In genomic region chr17:79032782-79033181, GRCm38 (mm10) we compare ENCODE assay signal across 22 mouse cellular contexts. TPM values are rescaled to one million over a fixed set of nuclear protein-coding genes. Genes with fewer than 3 reads are reported as not detected.
DNase-seq lines count a peak whose midpoint lies in the region; ATAC-seq lines count a peak whose summit lies in the region.
"Had no signal": no experiment of that assay in that cellular context is flagged by ENCODE, and none has a peak within 500 bp of the region (broad histone marks: within the 10 kb centered on the region; RNA-seq: fewer than 3 reads in every experiment).

No protein-coding gene starts in this region.

- H3K4me1 ChIP-seq in kidney, embryonic 14.5 days (ENCODE audit: control insufficient read depth, insufficient read depth, low read length) = no peaks in the 10 kb centered on the region
- H3K4me1 ChIP-seq in liver, embryonic 12.5 days = no peaks in the 10 kb centered on the region
- no peaks in the 10 kb centered on the region for H3K4me1 ChIP-seq in liver, embryonic 11.5 days (replicated peaks; ENCODE audit: control insufficient read depth, insufficient read depth, low read length)
- H3K4me1 ChIP-seq in midbrain, embryonic 13.5 days (replicated peaks) = no peaks in the 10 kb centered on the region
- H3K4me1 ChIP-seq in midbrain, embryonic 15.5 days = no peaks in the 10 kb centered on the region
- H3K4me1 ChIP-seq in embryonic facial prominence, embryonic 12.5 days = no peaks in the 10 kb centered on the region
- H3K4me1 ChIP-seq: forebrain, embryonic 13.5 days; forebrain, embryonic 15.5 days had no signal

- no peak overlapping the region for H3K9ac ChIP-seq in kidney, embryonic 14.5 days (ENCODE audit: low read depth, low read length)
- no peak overlapping the region for H3K9ac ChIP-seq in liver, embryonic 12.5 days
- H3K9ac ChIP-seq in liver, embryonic 11.5 days (ENCODE audit: low read depth, low read length) = no peak overlapping the region
- no peak overlapping the region for H3K9ac ChIP-seq in midbrain, embryonic 13.5 days (replicated peaks)
- H3K9ac ChIP-seq in midbrain, embryonic 15.5 days = no peak overlapping the region
- H3K9ac ChIP-seq in embryonic facial prominence, embryonic 12.5 days = peak overlapping the region; percentile 34; the same call in 1 of the 2 replicates
- H3K9ac ChIP-seq: forebrain, embryonic 13.5 days; forebrain, embryonic 15.5 days; forebrain, postnatal 0 days had no signal

- ATAC-seq in kidney, embryonic 14.5 days (ENCODE audit: low FRiP score, low TSS enrichment) = 0 out of 2 replicates have a peak, but pooled peaks have one; percentile 32
- ATAC-seq in liver, embryonic 12.5 days = peak; percentile 40; the same call in 1 of the 2 replicates
- ATAC-seq in liver, embryonic 11.5 days (replicated peaks; ENCODE audit: low FRiP score) = no peak
- 0 out of 2 replicates have a peak, but pooled peaks have one; percentile 50 for ATAC-seq in midbrain, embryonic 13.5 days
- ATAC-seq in midbrain, embryonic 15.5 days (replicated peaks) = no peak
- ATAC-seq in embryonic facial prominence, embryonic 12.5 days (ENCODE audit: insufficient number of reproducible peaks, insufficient read depth, low FRiP score, low TSS enrichment) = peak; percentile 41; the same call in 1 of the 2 replicates
- ATAC-seq: forebrain, embryonic 13.5 days; forebrain, embryonic 15.5 days; forebrain, postnatal 0 days had no signal

- WGBS in kidney, embryonic 14.5 days = 83% methylated on average over 4 of the region's 4 CpGs
- WGBS in liver, embryonic 12.5 days (ENCODE audit: insufficient replicate concordance) = 69% methylated on average over 4 of the region's 4 CpGs
- WGBS in liver, embryonic 11.5 days = 88% methylated on average over 4 of the region's 4 CpGs
- WGBS in midbrain, embryonic 13.5 days = 79% methylated on average over 4 of the region's 4 CpGs
- WGBS in midbrain, embryonic 15.5 days = 91% methylated on average over 4 of the region's 4 CpGs
- 80% methylated on average over 4 of the region's 4 CpGs for whole genome bisulfite sequencing in embryonic facial prominence, embryonic 12.5 days

- intact Hi-C loops in heart, postnatal 14 days (cut with DNase I) = no loop called here

- no peak for DNase-seq in kidney, adult 8-10 months
- no peak for DNase-seq in liver, embryonic 11.5 days (ENCODE audit: low spot score)
- DNase-seq in heart, postnatal 14 days = no peak
- DNase-seq: adrenal gland, adult 2 months; adrenal gland, postnatal 10 days; adrenal gland, postnatal 25 days; cerebellum, adult 11 months; cerebellum, adult 18-20 months; cerebellum, adult 8-10 months; cerebellum, adult 9-11 months; cerebellum, postnatal 14 days; cerebellum, postnatal 36 days; embryo, embryonic 11 days; forebrain, postnatal 0 days had no signal

- no peak overlapping the region for H3K4me2 ChIP-seq in kidney, embryonic 14.5 days (replicated peaks; ENCODE audit: low read depth, low read length)
- H3K4me2 ChIP-seq in liver, embryonic 12.5 days = no peak overlapping the region
- no peak overlapping the region for H3K4me2 ChIP-seq in liver, embryonic 11.5 days
- H3K4me2 ChIP-seq in midbrain, embryonic 13.5 days (replicated peaks) = no peak overlapping the region
- H3K4me2 ChIP-seq in midbrain, embryonic 15.5 days = no peak overlapping the region
- H3K4me2 ChIP-seq in embryonic facial prominence, embryonic 12.5 days (replicated peaks) = no peak overlapping the region
- H3K4me2 ChIP-seq: forebrain, embryonic 13.5 days; forebrain, embryonic 15.5 days had no signal

- H3K4me3 ChIP-seq in kidney, embryonic 14.5 days (ENCODE audit: low read length) = no peak overlapping the region
- no peak overlapping the region for H3K4me3 ChIP-seq in liver, embryonic 12.5 days
- no peak overlapping the region for H3K4me3 ChIP-seq in liver, embryonic 11.5 days (ENCODE audit: low read depth, low read length)
- no peak overlapping the region for H3K4me3 ChIP-seq in midbrain, embryonic 13.5 days (replicated peaks)
- no peak overlapping the region for H3K4me3 ChIP-seq in midbrain, embryonic 15.5 days
- H3K4me3 ChIP-seq in embryonic facial prominence, embryonic 12.5 days = no peak overlapping the region
- H3K4me3 ChIP-seq: forebrain, embryonic 13.5 days; forebrain, embryonic 15.5 days had no signal

- no peaks in the 10 kb centered on the region for H3K36me3 ChIP-seq in kidney, embryonic 14.5 days (ENCODE audit: control insufficient read depth, insufficient read depth, low read length)
- no peaks in the 10 kb centered on the region for H3K36me3 ChIP-seq in liver, embryonic 12.5 days
- no peaks in the 10 kb centered on the region for H3K36me3 ChIP-seq in liver, embryonic 11.5 days (ENCODE audit: control insufficient read depth, insufficient read depth, low read length)
- H3K36me3 ChIP-seq in midbrain, embryonic 13.5 days = no peaks in the 10 kb centered on the region
- no peaks in the 10 kb centered on the region for H3K36me3 ChIP-seq in midbrain, embryonic 15.5 days (replicated peaks)
- H3K36me3 ChIP-seq in embryonic facial prominence, embryonic 12.5 days = no peaks in the 10 kb centered on the region
- H3K36me3 ChIP-seq: forebrain, embryonic 15.5 days had no signal

- H3K27me3 ChIP-seq in kidney, embryonic 14.5 days (ENCODE audit: control insufficient read depth, insufficient read depth, low read length) = no peaks in the 10 kb centered on the region
- H3K27me3 ChIP-seq in liver, embryonic 12.5 days (replicated peaks) = no peaks in the 10 kb centered on the region
- no peaks in the 10 kb centered on the region for H3K27me3 ChIP-seq in liver, embryonic 11.5 days (replicated peaks; ENCODE audit: control insufficient read depth, insufficient read depth, low read length)
- no peaks in the 10 kb centered on the region for H3K27me3 ChIP-seq in midbrain, embryonic 13.5 days
- H3K27me3 ChIP-seq in midbrain, embryonic 15.5 days (replicated peaks) = no peaks in the 10 kb centered on the region
- H3K27me3 ChIP-seq in embryonic facial prominence, embryonic 12.5 days = no peaks in the 10 kb centered on the region
- H3K27me3 ChIP-seq: forebrain, embryonic 13.5 days; forebrain, embryonic 15.5 days had no signal

- no peaks in the 10 kb centered on the region for H3K9me3 ChIP-seq in kidney, embryonic 14.5 days (ENCODE audit: control insufficient read depth, low read length)
- H3K9me3 ChIP-seq in liver, embryonic 12.5 days (replicated peaks) = no peaks in the 10 kb centered on the region
- no peaks in the 10 kb centered on the region for H3K9me3 ChIP-seq in liver, embryonic 11.5 days (ENCODE audit: control insufficient read depth, low read length)
- no peaks in the 10 kb centered on the region for H3K9me3 ChIP-seq in midbrain, embryonic 13.5 days
- H3K9me3 ChIP-seq in midbrain, embryonic 15.5 days = no peaks in the 10 kb centered on the region
- no peaks in the 10 kb centered on the region for H3K9me3 ChIP-seq in embryonic facial prominence, embryonic 12.5 days
- H3K9me3 ChIP-seq: forebrain, embryonic 13.5 days; forebrain, embryonic 15.5 days had no signal

- no peak overlapping the region for H3K27ac ChIP-seq in kidney, embryonic 14.5 days (ENCODE audit: low read depth, low read length)
- no peak overlapping the region for H3K27ac ChIP-seq in liver, embryonic 12.5 days
- H3K27ac ChIP-seq in liver, embryonic 11.5 days (ENCODE audit: low read depth, low read length) = no peak overlapping the region
- no peak overlapping the region for H3K27ac ChIP-seq in midbrain, embryonic 13.5 days
- H3K27ac ChIP-seq in midbrain, embryonic 15.5 days = no peak overlapping the region
- no peak overlapping the region for H3K27ac ChIP-seq in embryonic facial prominence, embryonic 12.5 days
- H3K27ac ChIP-seq: forebrain, embryonic 13.5 days; forebrain, embryonic 15.5 days had no signal

RNA-seq across cellular contexts. Expression of gene Prkd3, which starts 12.2 kb away (rescaled TPM):
- polyA plus RNA-seq in kidney, embryonic 14.5 days (2014; fragmentation: Nextera tagmentation; extraction: Ambion mirVana) = 26.5 and 45.0 TPM in 2 replicates
- polyA plus RNA-seq in liver, embryonic 12.5 days (2016; fragmentation: Nextera tagmentation; extraction: Ambion mirVana) = 12.9 and 13.3 TPM in 2 replicates
- 21.8 and 24.8 TPM in 2 replicates for polyA plus RNA-seq in liver, embryonic 11.5 days (2014; fragmentation: Nextera tagmentation; extraction: Ambion mirVana)
- polyA plus RNA-seq in midbrain, embryonic 13.5 days (2015; fragmentation: Nextera tagmentation; extraction: Ambion mirVana) = 20.8 and 21.0 TPM in 2 replicates
- 11.2 and 11.8 TPM in 2 replicates for polyA plus RNA-seq in midbrain, embryonic 15.5 days (2015; fragmentation: Nextera tagmentation; extraction: Ambion mirVana)
- 55.0 and 57.3 TPM in 2 replicates for polyA plus RNA-seq in embryonic facial prominence, embryonic 12.5 days (2016; fragmentation: Nextera tagmentation; extraction: Ambion mirVana)
- total RNA-seq in heart, postnatal 14 days (2021) = 10 to 100 TPM; 22.9 to 23.8 TPM

RNA-seq across cellular contexts. Expression of gene Qpct, which starts 18.9 kb away (rescaled TPM):
- 2.1 and 3.1 TPM in 2 replicates for polyA plus RNA-seq in kidney, embryonic 14.5 days (2014; fragmentation: Nextera tagmentation; extraction: Ambion mirVana)
- polyA plus RNA-seq in liver, embryonic 12.5 days (2016; fragmentation: Nextera tagmentation; extraction: Ambion mirVana) = 10.0 and 11.7 TPM in 2 replicates
- 7.5 and 10.3 TPM in 2 replicates for polyA plus RNA-seq in liver, embryonic 11.5 days (2014; fragmentation: Nextera tagmentation; extraction: Ambion mirVana)
- polyA plus RNA-seq in midbrain, embryonic 13.5 days (2015; fragmentation: Nextera tagmentation; extraction: Ambion mirVana) = 11.7 and 12.6 TPM in 2 replicates
- 17.9 and 19.7 TPM in 2 replicates for polyA plus RNA-seq in midbrain, embryonic 15.5 days (2015; fragmentation: Nextera tagmentation; extraction: Ambion mirVana)
- polyA plus RNA-seq in embryonic facial prominence, embryonic 12.5 days (2016; fragmentation: Nextera tagmentation; extraction: Ambion mirVana) = 6.7 and 7.4 TPM in 2 replicates
- 1 to 10 TPM; 8.9 to 9.3 TPM for total RNA-seq in heart, postnatal 14 days (2021)
- total RNA-seq: MEL had no signal

Comparison
In these comparisons a context has a peak if more than half of its experiments do, and no peak if none do; other contexts are left out.
1. ATAC-seq: peak in kidney, embryonic 14.5 days (single experiment), liver, embryonic 12.5 days (single experiment), midbrain, embryonic 13.5 days (single experiment) and embryonic facial prominence, embryonic 12.5 days (single experiment); none in liver, embryonic 11.5 days (single experiment) and midbrain, embryonic 15.5 days (single experiment).